Mouse (Mus musculus): ENCODE measurements at regions not wholly inside any gene's neighbourhood (a gene's known extent, or its start where the extent isn't known, plus 50 kb on each side); places are given as distances from the start of the nearest gene placed in this dataset.

GRCm38 (mm10) chr14:54023552-54023951 is 230.4 kb downstream of the Dad1 start:
- no peaks in the 10 kb centered on the region for H3K9me3 ChIP-seq (ENCODE audit: control insufficient read depth)
- no peaks in the 10 kb centered on the region for H3K4me1 ChIP-seq (replicated peaks; ENCODE audit: control insufficient read depth, insufficient read depth, low read length)
- no peak overlapping the region for H3K9ac ChIP-seq (ENCODE audit: low read depth, low read length)
- no peak for TF ChIP-seq CTCF (IDR thresholded peaks at IDR 0.05; ENCODE audit: low read depth)
- H3K4me3 ChIP-seq (ENCODE audit: low read depth, low read length): no peak overlapping the region
- no peak for ATAC-seq
- H3K4me2 ChIP-seq (replicated peaks; ENCODE audit: low read depth): no peak overlapping the region
- WGBS: 48% methylated on average over 4 of the region's 4 CpGs
- H3K27me3 ChIP-seq (replicated peaks; ENCODE audit: control insufficient read depth, insufficient read depth, low read length): no peaks in the 10 kb centered on the region
- no peaks in the 10 kb centered on the region for H3K36me3 ChIP-seq (ENCODE audit: control insufficient read depth, insufficient read depth)
- no peak overlapping the region for H3K27ac ChIP-seq (ENCODE audit: low read depth, low read length)

- Histone ChIP-seq H3K9me3 (ENCODE audit: control insufficient read depth) (no peaks in the 10 kb centered on the region), H3K27me3 (replicated peaks; ENCODE audit: control insufficient read depth, insufficient read depth, low read length) (no peaks in the 10 kb centered on the region), H3K4me3 (ENCODE audit: low read depth, low read length) (no peak overlapping the region), H3K4me1 (replicated peaks; ENCODE audit: control insufficient read depth, insufficient read depth, low read length) (no peaks in the 10 kb centered on the region), H3K4me2 (replicated peaks; ENCODE audit: low read depth) (no peak overlapping the region), H3K36me3 (ENCODE audit: control insufficient read depth, insufficient read depth) (no peaks in the 10 kb centered on the region), H3K9ac (ENCODE audit: low read depth, low read length) (no peak overlapping the region), H3K27ac (ENCODE audit: low read depth, low read length) (no peak overlapping the region)
- 51% methylated on average over 6 of the region's 6 CpGs for WGBS
- TF ChIP-seq CTCF (IDR thresholded peaks at IDR 0.05; ENCODE audit: low read depth): 0 out of 2 replicates have a peak, but pooled peaks have one; percentile 6
- ATAC-seq: peak; percentile 95
These were observed 232.5 kb downstream of the Dad1 start for GRCm38 (mm10) chr14:54021443-54021842.

DNA sequence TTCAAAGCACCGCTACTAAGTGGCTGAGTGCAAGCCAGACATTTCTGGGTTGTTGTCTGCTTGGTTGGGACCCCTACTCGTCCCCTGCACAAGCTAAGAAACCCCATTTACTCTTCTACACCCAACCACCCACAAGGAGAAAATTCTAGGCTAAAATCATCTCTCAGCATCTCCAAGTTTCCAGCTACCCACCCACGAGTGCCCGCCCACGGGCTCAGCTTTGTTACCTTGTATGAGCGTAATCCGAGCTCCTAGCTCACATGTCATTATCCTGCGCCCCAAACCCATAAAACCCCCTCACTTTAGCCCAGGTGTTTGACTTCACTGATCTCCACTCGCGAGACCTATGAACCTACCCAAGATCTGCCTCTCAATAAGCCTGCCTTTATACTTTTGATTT is 239.3 kb downstream of the Dad1 start:
- no peaks in the 10 kb centered on the region for H3K9me3 ChIP-seq (ENCODE audit: control insufficient read depth)
- H3K4me1 ChIP-seq (replicated peaks; ENCODE audit: control insufficient read depth, insufficient read depth, low read length): no peaks in the 10 kb centered on the region
- no peaks in the 10 kb centered on the region for H3K36me3 ChIP-seq (ENCODE audit: control insufficient read depth, insufficient read depth)
- H3K4me2 ChIP-seq (replicated peaks; ENCODE audit: low read depth): no peak overlapping the region
- 84% methylated on average over 10 of the region's 10 CpGs for WGBS
- ATAC-seq: no peak
- no peak overlapping the region for H3K4me3 ChIP-seq (ENCODE audit: low read depth, low read length)
- H3K27ac ChIP-seq (ENCODE audit: low read depth, low read length): no peak overlapping the region
- no peaks in the 10 kb centered on the region for H3K27me3 ChIP-seq (replicated peaks; ENCODE audit: control insufficient read depth, insufficient read depth, low read length)
- no peak for TF ChIP-seq CTCF (IDR thresholded peaks at IDR 0.05; ENCODE audit: low read depth)
- H3K9ac ChIP-seq (ENCODE audit: low read depth, low read length): no peak overlapping the region

GRCm38 (mm10) chr14:54002083-54002482 is 251.8 kb downstream of the Dad1 start:
- no peaks in the 10 kb centered on the region for H3K36me3 ChIP-seq (ENCODE audit: control insufficient read depth, insufficient read depth)
- no peak overlapping the region for H3K27ac ChIP-seq (ENCODE audit: low read depth, low read length)
- H3K4me2 ChIP-seq (replicated peaks; ENCODE audit: low read depth): no peak overlapping the region
- no peak for ATAC-seq
- no peaks in the 10 kb centered on the region for H3K9me3 ChIP-seq (ENCODE audit: control insufficient read depth)
- no peaks in the 10 kb centered on the region for H3K27me3 ChIP-seq (replicated peaks; ENCODE audit: control insufficient read depth, insufficient read depth, low read length)
- no peak for TF ChIP-seq CTCF (IDR thresholded peaks at IDR 0.05; ENCODE audit: low read depth)
- H3K9ac ChIP-seq (ENCODE audit: low read depth, low read length): no peak overlapping the region
- WGBS: 75% methylated on average over 1 of the region's 1 CpGs
- H3K4me3 ChIP-seq (ENCODE audit: low read depth, low read length): no peak overlapping the region
- no peaks in the 10 kb centered on the region for H3K4me1 ChIP-seq (replicated peaks; ENCODE audit: control insufficient read depth, insufficient read depth, low read length)

GRCm38 (mm10) chr14:54000527-54000926 is 253.4 kb downstream of the Dad1 start:
- Histone ChIP-seq H3K9me3 (ENCODE audit: control insufficient read depth) (no peaks in the 10 kb centered on the region), H3K4me3 (ENCODE audit: low read depth, low read length) (no peak overlapping the region), H3K36me3 (ENCODE audit: control insufficient read depth, insufficient read depth) (no peaks in the 10 kb centered on the region), H3K27me3 (replicated peaks; ENCODE audit: control insufficient read depth, insufficient read depth, low read length) (no peaks in the 10 kb centered on the region), H3K4me2 (replicated peaks; ENCODE audit: low read depth) (no peak overlapping the region), H3K4me1 (replicated peaks; ENCODE audit: control insufficient read depth, insufficient read depth, low read length) (no peaks in the 10 kb centered on the region), H3K27ac (ENCODE audit: low read depth, low read length) (no peak overlapping the region), H3K9ac (ENCODE audit: low read depth, low read length) (no peak overlapping the region)
- no peak for ATAC-seq
- TF ChIP-seq CTCF (IDR thresholded peaks at IDR 0.05; ENCODE audit: low read depth): peak; percentile 63
- 81% methylated on average over 5 of the region's 5 CpGs for WGBS

DNA sequence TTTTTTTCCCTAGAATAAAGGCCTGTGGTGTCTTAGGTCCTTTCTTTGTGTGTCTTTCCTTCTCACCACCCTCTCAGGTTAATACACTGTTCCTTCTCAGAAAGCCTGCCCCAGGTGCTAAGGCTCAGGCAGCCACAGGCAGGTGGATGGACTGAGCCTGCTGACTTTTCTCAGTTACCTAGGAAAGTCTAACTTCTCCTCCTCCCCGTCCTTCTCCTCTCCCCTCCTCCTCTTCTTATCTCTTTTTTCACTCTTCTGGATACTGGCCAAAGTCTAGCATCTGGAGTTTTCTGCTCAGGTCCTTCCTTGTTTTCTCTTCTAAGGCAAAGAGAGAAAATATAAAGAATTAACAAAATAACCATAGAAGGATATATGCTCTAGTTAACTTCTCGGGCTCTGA is 260.5 kb downstream of the Dad1 start:
- Histone ChIP-seq H3K4me3 (ENCODE audit: low read depth, low read length) (no peak overlapping the region), H3K9me3 (ENCODE audit: control insufficient read depth) (no peaks in the 10 kb centered on the region), H3K27me3 (replicated peaks; ENCODE audit: control insufficient read depth, insufficient read depth, low read length) (no peaks in the 10 kb centered on the region), H3K4me2 (replicated peaks; ENCODE audit: low read depth) (no peak overlapping the region), H3K36me3 (ENCODE audit: control insufficient read depth, insufficient read depth) (no peaks in the 10 kb centered on the region), H3K9ac (ENCODE audit: low read depth, low read length) (no peak overlapping the region), H3K4me1 (replicated peaks; ENCODE audit: control insufficient read depth, insufficient read depth, low read length) (0 out of 2 replicates have a peak, but pooled peaks cover 6% of the 10 kb centered on the region), H3K27ac (ENCODE audit: low read depth, low read length) (no peak overlapping the region)
- ATAC-seq: peak; percentile 47; the same call in 1 of the 2 replicates
- WGBS: 38% methylated on average over 2 of the region's 2 CpGs
- TF ChIP-seq CTCF (IDR thresholded peaks at IDR 0.05; ENCODE audit: low read depth): no peak

DNA sequence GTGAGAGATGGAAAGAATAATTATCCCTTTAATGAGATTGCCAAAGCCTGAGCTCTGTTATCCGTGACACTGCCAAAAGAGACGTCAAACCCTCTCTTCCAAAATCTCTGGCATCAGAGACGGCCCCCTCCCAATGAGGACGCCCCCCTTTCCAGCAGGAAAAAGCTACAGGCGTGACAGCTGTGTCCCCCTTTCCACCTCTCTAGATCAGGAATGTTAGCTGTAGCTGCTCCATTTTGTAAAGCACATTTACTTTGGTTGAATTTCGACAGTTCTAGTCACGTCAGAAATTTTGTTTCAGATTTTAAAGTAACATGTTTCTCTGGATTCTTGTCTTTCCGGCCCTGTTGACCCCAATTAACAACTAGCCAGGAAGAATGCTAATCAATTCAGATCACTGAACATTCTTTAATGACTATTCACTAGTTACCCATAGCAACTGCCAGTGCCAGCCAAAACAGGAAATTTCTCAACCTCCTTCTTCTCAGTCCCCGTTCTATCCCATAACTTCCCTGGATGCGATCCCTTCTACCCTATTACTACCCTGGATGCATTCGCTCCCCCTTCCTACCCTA is 261.1 kb downstream of the Dad1 start:
- Histone ChIP-seq H3K27ac (ENCODE audit: low read depth, low read length) (no peak overlapping the region), H3K4me3 (ENCODE audit: low read depth, low read length) (no peak overlapping the region), H3K4me2 (replicated peaks; ENCODE audit: low read depth) (no peak overlapping the region), H3K9ac (ENCODE audit: low read depth, low read length) (no peak overlapping the region), H3K36me3 (ENCODE audit: control insufficient read depth, insufficient read depth) (no peaks in the 10 kb centered on the region), H3K27me3 (replicated peaks; ENCODE audit: control insufficient read depth, insufficient read depth, low read length) (no peaks in the 10 kb centered on the region), H3K4me1 (replicated peaks; ENCODE audit: control insufficient read depth, insufficient read depth, low read length) (0 out of 2 replicates have a peak, but pooled peaks cover 6% of the 10 kb centered on the region), H3K9me3 (ENCODE audit: control insufficient read depth) (no peaks in the 10 kb centered on the region)
- WGBS: 65% methylated on average over 11 of the region's 11 CpGs
- no peak for ATAC-seq
- no peak for TF ChIP-seq CTCF (IDR thresholded peaks at IDR 0.05; ENCODE audit: low read depth)
